Mouse (Mus musculus) thymus, postnatal 0 days (tissue): ENCODE results near the gene Sec22b. TPM values are rescaled to one million over a fixed set of nuclear protein-coding genes. Genes with fewer than 3 reads are reported as not detected.

Source experiments
- DNase-seq: peaks from one replicate; pipeline ENCODE4 v3.0.0-alpha.2; 2015; ENCODE audit warnings: low spot score
- polyA plus RNA-seq: library from polyadenylated mRNA; unstranded; fragments of >200 nt; fragmentation: Nextera tagmentation; extraction: Ambion mirVana; gene quantifications from 2 replicates; pipeline ENCODE4 v1.2.1, GENCODE M21; 2015

Gene Sec22b
- polyA plus RNA-seq, 1 experiment from 2014 or later = 108 TPM

- DNase-seq = no peak
Observed at GRCm38 (mm10) chr3:97972707-97973106, 71.7 kb downstream of the Sec22b start.

Other genes starting within 250 kb of the Sec22b start
- gene Prkab2, start 243.0 kb upstream of the Sec22b start, polyA plus RNA-seq = 3.4 and 3.6 TPM in 2 replicates
- not detected in 2 replicates for gene Gm17651, start 226.5 kb upstream of the Sec22b start, polyA plus RNA-seq
- gene Pde4dip, start 12.5 kb upstream of the Sec22b start, polyA plus RNA-seq = 7.3 and 8.8 TPM in 2 replicates
- 9.9 and 11.3 TPM in 2 replicates for gene Notch2, start 112.3 kb downstream of the Sec22b start, polyA plus RNA-seq